Mouse (Mus musculus): ENCODE results near the gene Gm10251. TPM values are rescaled to one million over a fixed set of nuclear protein-coding genes. Genes with fewer than 3 reads are reported as not detected.
"Not testable (repeated sequence)": the region's sequence is repeated elsewhere in the genome, so short reads cannot be mapped to it uniquely, and the experiment has no call there.

Gene Gm10251
- not detected in 2 replicates for polyA plus RNA-seq (2012; rRNA removed)

DNA sequence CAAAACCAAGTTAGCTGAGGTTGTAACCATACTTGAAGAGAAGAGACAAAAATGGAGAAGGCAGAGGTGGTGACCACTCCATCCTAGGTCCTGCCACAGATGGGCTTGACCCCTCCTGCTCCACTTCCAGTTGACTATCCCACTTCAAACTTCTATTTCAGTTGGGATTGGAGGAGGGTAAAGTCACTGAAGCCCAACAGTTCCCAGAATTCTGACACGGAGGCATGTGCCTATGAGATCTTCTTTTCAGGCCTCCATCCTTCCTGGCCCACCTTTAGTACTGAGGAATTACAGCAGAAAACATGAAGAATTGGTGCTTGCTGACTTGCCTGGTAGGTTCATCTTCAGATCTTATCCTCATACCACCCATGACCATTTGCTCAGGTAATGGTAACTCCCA, at the start of gene Gm10251:
Gm10251 (minus strand) TSS at position 101 of the 400 bp plus-strand sequence.
- H3K4me3 ChIP-seq (ENCODE audit: low read depth, low read length); H3K27me3 ChIP-seq (ENCODE audit: control insufficient read depth, insufficient read depth, low read length); H3K4me1 ChIP-seq (ENCODE audit: control insufficient read depth, insufficient read depth, insufficient read length, low read length); H3K27ac ChIP-seq (ENCODE audit: insufficient read depth, low read depth, low read length); H3K36me3 ChIP-seq (ENCODE audit: control insufficient read depth, insufficient read depth, low read length): not testable (repeated sequence)
- no CpG with 5 or more reads among the region's 1 CpGs for WGBS

DNA sequence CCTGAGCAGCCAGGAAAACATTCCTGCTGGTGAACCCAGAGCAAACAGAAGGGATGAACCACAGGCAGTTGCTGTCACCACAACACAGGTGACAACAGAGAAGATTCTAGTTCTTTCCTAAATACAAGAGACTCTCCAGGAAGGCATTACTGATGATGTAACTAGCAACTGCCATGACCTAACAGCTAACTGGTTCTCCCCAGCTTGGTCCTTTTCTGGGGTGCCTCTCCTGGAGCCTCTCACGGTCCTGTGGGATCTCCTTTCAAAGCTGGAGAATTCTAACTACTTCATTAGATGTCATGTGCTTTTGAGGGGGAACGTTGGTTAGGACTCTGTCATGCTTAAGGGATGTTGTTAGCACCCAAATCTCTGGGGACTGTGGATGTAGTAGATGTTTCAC, 36.2 kb upstream of the Gm10251 start, which contains the start of gene Gm8050:
Gm8050 (minus strand) TSS at position 101 of the 400 bp plus-strand sequence.
- H3K27ac ChIP-seq (ENCODE audit: insufficient read depth, low read depth, low read length) = not testable (repeated sequence)

DNA sequence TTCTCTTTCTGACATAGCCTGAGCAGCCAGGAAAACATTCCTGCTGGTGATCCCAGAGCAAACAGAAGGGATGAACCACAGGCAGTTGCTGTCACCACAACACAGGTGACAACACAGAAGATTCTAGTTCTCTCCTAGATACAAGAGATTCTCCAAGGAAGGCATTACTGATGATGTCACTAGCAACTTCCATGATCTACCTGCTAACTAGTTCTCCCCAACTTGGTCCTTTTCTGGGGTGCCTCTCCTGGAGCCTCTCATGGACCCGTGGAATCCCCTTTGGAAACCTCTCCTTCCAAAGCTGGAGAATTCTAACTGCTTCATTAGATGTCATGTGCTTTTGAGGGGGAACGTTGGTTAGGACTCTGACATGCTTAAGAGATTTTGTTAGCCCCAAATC, 61.7 kb downstream of the Gm10251 start, which contains the start of gene Gm3460:
Gm3460 (minus strand) TSS at position 101 of the 400 bp plus-strand sequence.
- H3K4me3 ChIP-seq (ENCODE audit: low read depth, low read length); H3K27me3 ChIP-seq (ENCODE audit: control insufficient read depth, insufficient read depth, low read length); H3K27ac ChIP-seq (ENCODE audit: insufficient read depth, low read depth, low read length); H3K36me3 ChIP-seq (ENCODE audit: control insufficient read depth, insufficient read depth, low read length); H3K4me1 ChIP-seq (ENCODE audit: control insufficient read depth, insufficient read depth, insufficient read length, low read length): not testable (repeated sequence)
- 50% methylated on average over 1 of the region's 2 CpGs for WGBS

More for the DNA sequence above, 36.2 kb upstream of the Gm10251 start, which contains the start of gene Gm8050:
- WGBS = 100% methylated on average over 1 of the region's 2 CpGs
- H3K36me3 ChIP-seq (ENCODE audit: control insufficient read depth, insufficient read depth, low read length); H3K4me3 ChIP-seq (ENCODE audit: low read depth, low read length); H3K27me3 ChIP-seq (ENCODE audit: control insufficient read depth, insufficient read depth, low read length); H3K4me1 ChIP-seq (ENCODE audit: control insufficient read depth, insufficient read depth, insufficient read length, low read length): not testable (repeated sequence)

DNA sequence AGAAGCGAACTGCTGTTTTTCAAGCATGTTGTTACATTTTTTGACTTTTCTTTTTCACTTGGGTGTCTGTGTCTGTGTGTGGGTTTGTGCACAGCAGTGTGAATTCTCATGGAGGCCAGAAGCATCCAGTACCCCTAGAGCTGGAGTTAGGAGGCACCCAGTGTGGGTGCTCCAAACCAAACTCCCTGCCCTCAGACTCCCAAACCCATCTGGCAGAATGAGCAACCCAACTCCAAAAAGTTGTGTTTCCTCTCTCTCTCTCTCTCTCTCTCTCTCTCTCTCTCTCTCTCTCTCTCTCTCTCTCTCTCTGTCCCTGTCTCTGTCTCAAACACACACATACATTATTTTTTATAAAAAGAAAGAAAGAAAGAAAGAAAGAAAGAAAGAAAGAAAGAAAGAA, 77.5 kb downstream of the Gm10251 start:
- H3K27ac ChIP-seq (ENCODE audit: insufficient read depth, low read depth, low read length); H3K36me3 ChIP-seq (ENCODE audit: control insufficient read depth, insufficient read depth, low read length); H3K4me1 ChIP-seq (ENCODE audit: control insufficient read depth, insufficient read depth, insufficient read length, low read length); H3K4me3 ChIP-seq (ENCODE audit: low read depth, low read length); H3K27me3 ChIP-seq (ENCODE audit: control insufficient read depth, insufficient read depth, low read length): not testable (repeated sequence)
- WGBS = no CpG with 5 or more reads among the region's 1 CpGs

DNA sequence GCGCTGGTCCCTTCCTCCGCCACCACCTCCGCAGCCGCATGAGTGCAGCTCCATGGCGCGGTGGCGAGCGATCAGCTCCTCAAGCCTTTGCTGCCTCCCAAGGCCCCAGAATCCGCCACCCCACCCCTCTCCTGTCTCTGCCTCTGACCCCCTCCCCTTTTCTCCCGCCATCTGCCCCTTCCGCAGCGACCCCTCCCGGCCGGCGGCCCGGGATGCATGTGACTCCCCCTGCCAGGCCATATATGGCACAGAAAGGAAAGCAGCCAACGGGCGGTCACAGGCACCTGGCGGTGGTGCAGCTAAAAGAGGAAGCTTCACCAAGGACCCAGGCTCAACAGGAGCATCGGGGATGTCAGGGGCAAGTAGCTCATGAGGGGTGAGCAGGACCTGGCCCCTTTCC, 79.0 kb downstream of the Gm10251 start:
- H3K36me3 ChIP-seq (ENCODE audit: control insufficient read depth, insufficient read depth, low read length); H3K27me3 ChIP-seq (ENCODE audit: control insufficient read depth, insufficient read depth, low read length); H3K4me1 ChIP-seq (ENCODE audit: control insufficient read depth, insufficient read depth, insufficient read length, low read length); H3K27ac ChIP-seq (ENCODE audit: insufficient read depth, low read depth, low read length): not testable (repeated sequence)
- peak overlapping the region; percentile 28; the same call in 1 of the 2 replicates for H3K4me3 ChIP-seq (ENCODE audit: low read depth, low read length)
- WGBS = 3% methylated on average over 16 of the region's 20 CpGs

DNA sequence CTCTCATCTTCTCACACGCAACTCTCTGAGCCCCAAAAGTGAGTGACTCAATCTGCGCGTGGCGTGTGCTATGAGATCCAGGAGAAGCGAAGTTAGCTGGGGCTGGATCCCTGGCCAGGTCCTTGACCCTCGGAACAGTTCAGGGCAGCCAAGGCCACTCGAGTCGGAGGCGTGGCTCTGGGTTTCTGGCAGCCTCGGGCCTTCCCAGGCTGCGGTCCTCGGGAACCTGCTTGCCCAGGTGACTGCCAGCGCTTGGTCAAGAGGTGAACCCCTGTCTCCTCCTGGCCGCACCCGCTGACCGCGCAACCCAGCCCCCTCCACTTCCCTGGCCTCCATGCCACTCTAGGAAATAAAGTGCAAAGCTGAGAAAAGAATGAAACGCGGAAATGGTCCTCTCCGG, 79.4 kb downstream of the Gm10251 start:
- WGBS = 4% methylated on average over 19 of the region's 20 CpGs
- H3K4me3 ChIP-seq (ENCODE audit: low read depth, low read length) = peak overlapping the region; percentile 22
- not testable (repeated sequence) for H3K27ac ChIP-seq (ENCODE audit: insufficient read depth, low read depth, low read length)

DNA sequence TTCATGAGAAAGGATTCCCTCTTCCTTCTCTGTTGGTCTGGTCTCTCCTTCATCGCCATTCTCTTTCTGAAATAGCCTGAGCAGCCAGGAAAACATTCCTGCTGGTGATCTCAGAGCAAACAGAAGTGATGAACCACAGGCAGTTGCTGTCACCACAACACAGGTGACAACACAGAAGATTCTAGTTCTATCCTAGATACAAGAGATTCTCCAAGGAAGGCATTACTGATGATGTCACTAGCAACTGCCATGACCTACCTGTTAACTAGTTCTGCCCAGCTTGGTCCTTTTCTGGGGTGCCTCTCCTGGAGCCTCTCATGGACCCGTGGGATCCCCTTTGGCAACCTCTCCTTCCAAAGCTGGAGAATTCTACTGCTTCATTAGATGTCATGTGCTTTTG, 93.5 kb downstream of the Gm10251 start, which contains the start of gene Gm3629:
Gm3629 (minus strand) TSS at position 101 of the 400 bp plus-strand sequence.
- H3K27me3 ChIP-seq (ENCODE audit: control insufficient read depth, insufficient read depth, low read length); H3K4me1 ChIP-seq (ENCODE audit: control insufficient read depth, insufficient read depth, insufficient read length, low read length); H3K27ac ChIP-seq (ENCODE audit: insufficient read depth, low read depth, low read length); H3K4me3 ChIP-seq (ENCODE audit: low read depth, low read length); H3K36me3 ChIP-seq (ENCODE audit: control insufficient read depth, insufficient read depth, low read length): not testable (repeated sequence)
- WGBS = 35% methylated on average over 1 of the region's 2 CpGs

More for the DNA sequence above, 79.4 kb downstream of the Gm10251 start:
- H3K36me3 ChIP-seq (ENCODE audit: control insufficient read depth, insufficient read depth, low read length); H3K4me1 ChIP-seq (ENCODE audit: control insufficient read depth, insufficient read depth, insufficient read length, low read length); H3K27me3 ChIP-seq (ENCODE audit: control insufficient read depth, insufficient read depth, low read length): not testable (repeated sequence)

Other genes starting within 250 kb of the Gm10251 start
- not detected in 2 replicates for gene Gm3594, start 239.6 kb downstream of the Gm10251 start, polyA plus RNA-seq (2012; rRNA removed)
- gene Gm8356, start 146.9 kb downstream of the Gm10251 start, polyA plus RNA-seq (2012; rRNA removed) = not detected in 2 replicates
- gene Gm3629, start 93.6 kb downstream of the Gm10251 start, polyA plus RNA-seq (2012; rRNA removed) = not detected in 2 replicates
- gene Gm3460, start 61.8 kb downstream of the Gm10251 start, polyA plus RNA-seq (2012; rRNA removed) = not detected in 2 replicates
- not detected in 2 replicates for gene Gm8050, start 36.1 kb upstream of the Gm10251 start, polyA plus RNA-seq (2012; rRNA removed)
- not detected in 2 replicates for gene Gm3636, start 58.2 kb upstream of the Gm10251 start, polyA plus RNA-seq (2012; rRNA removed)
- gene Gm8362, start 90.2 kb upstream of the Gm10251 start, polyA plus RNA-seq (2012; rRNA removed) = not detected in 2 replicates
- not detected in 2 replicates for gene Gm3642, start 156.1 kb upstream of the Gm10251 start, polyA plus RNA-seq (2012; rRNA removed)
- gene Gm3667, start 205.8 kb upstream of the Gm10251 start, polyA plus RNA-seq (2012; rRNA removed) = not detected in 2 replicates